Mouse (Mus musculus): Measurements from ENCODE around the gene Tex10. TPM values are rescaled to one million over a fixed set of nuclear protein-coding genes. Genes with fewer than 3 reads are reported as not detected.

The Tex10 gene
- polyA plus RNA-seq (2015; fragmentation: Nextera tagmentation; extraction: Ambion mirVana): 39.7 and 40.8 TPM in 2 replicates

DNA sequence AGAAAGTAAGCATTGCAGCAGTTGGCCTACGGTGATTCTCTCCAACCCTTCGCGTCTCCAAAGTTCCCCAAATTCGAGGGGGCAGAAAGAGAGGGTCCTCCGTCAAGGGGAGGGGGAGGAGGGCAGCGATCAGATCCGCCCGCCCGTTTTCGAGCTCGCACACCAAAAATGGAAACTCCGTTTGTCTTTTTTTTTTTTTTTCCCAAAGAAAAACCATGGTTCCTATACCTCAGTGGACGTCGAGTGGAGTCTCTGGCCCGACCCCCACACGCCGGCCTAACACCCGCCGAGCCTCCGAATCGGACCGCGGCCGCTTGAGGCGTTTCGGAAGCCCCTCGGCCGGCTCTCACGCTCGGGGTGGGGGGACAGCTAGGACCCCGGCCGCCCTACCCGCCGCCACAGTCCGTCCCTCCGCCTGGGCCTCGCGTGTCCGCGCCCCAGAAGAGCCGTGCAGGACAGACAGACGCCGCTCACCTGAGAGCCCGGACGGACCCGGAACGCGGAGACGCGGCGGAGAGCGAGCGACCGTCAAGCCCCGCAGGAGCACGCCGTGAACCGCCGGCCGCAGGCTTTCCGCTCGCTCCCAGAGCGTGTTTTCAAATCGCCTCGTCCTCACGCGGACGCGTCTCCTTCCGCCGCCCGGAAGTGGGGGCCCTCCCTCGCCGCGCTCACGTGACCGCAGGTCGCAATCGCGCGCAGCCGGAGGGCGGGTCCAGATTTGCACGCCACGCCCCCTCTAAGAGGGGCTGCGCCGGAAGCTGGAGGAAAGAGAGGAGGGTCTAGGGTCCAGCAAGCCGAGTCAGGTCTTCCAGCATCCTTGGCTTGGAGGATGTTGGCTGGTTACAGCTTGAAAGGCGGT lies at the start of gene Tex10:
Tex10 (minus strand) TSS at position 668 of the 859 bp plus-strand sequence.
- ATAC-seq (ENCODE audit: low read depth): peak; percentile 96
- H3K4me1 ChIP-seq (replicated peaks): peaks cover 24% of the 10 kb centered on the region
- no peaks in the 10 kb centered on the region for H3K27me3 ChIP-seq
- under 1% methylated on average over 89 of the region's 89 CpGs for WGBS
- peak within 1 kb of the TSS; percentile 74 for H3K27ac ChIP-seq (replicated peaks)
- H3K4me3 ChIP-seq: peak within 1 kb of the TSS; percentile 99
- H3K36me3 ChIP-seq: peaks cover 8% of the 10 kb centered on the region
- peak within 1 kb of the TSS; percentile 95 for H3K4me2 ChIP-seq
- peak within 1 kb of the TSS; percentile 95 for H3K9ac ChIP-seq
- H3K9me3 ChIP-seq: no peaks in the 10 kb centered on the region

- no peak for ATAC-seq (ENCODE audit: low read depth)
- H3K9me3 ChIP-seq: peaks cover 9% of the 10 kb centered on the region; the same call in 1 of the 2 replicates
- H3K4me1 ChIP-seq (replicated peaks): no peaks in the 10 kb centered on the region
- 32% methylated on average over 2 of the region's 2 CpGs for WGBS
- H3K4me2 ChIP-seq: no peak overlapping the region
- H3K36me3 ChIP-seq: no peaks in the 10 kb centered on the region
- H3K9ac ChIP-seq: no peak overlapping the region
- H3K27me3 ChIP-seq: no peaks in the 10 kb centered on the region
- H3K27ac ChIP-seq (replicated peaks): no peak overlapping the region
- no peak overlapping the region for H3K4me3 ChIP-seq
These were observed 37.6 kb upstream of the Tex10 start for GRCm38 (mm10) chr4:48510861-48511260.

DNA sequence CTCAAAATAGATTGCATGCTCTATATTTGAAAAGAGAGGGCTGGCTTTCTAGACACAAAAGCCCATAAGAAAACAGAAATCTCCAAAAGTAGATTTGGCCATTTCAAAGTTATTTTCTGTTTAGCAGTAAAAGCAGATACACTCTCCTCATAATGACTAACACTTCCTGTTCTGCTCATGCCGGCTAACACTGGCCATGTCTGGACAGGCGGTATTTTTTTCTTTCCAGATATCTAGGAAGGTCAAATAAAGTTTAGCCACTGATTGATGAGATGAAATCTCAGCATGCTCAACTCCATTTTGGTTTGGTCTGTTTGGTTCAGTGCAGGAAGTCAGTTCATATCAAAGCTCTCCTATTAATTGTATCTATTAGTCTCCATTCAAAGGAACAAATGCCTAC lies 19.3 kb upstream of the Tex10 start:
- no peak overlapping the region for H3K9ac ChIP-seq
- ATAC-seq (ENCODE audit: low read depth): no peak

DNA sequence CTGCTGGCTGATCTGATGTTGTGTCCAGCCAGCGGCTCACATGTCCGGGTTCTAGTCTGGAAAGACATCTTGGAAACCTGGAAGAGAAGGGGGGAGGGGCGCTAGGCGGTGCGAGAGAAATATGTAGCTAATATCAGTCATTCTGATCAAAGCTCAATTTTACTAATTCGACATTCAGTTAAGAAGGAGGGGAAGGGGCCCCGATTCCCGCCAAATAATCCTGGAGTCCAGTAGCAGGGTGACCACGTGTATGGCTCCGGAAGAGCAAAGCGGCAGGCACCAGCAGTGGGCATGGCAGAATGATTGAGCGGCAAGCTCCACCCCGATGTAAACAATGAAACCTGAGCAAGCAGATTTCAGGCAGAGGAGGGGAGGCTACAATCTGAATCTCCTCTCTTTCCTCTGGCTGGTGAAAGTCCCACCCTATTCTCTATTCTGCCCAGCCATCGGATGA lies 18.1 kb upstream of the Tex10 start:
- WGBS: 15% methylated on average over 14 of the region's 14 CpGs
- peak overlapping the region; percentile 64 for H3K9ac ChIP-seq
- H3K4me3 ChIP-seq: peak overlapping the region; percentile 36
- peak overlapping the region; percentile 52 for H3K4me2 ChIP-seq
- H3K4me1 ChIP-seq (replicated peaks): peaks cover 7% of the 10 kb centered on the region; the same call in 1 of the 2 replicates
- peak; percentile 47; the same call in 1 of the 2 replicates for ATAC-seq (ENCODE audit: low read depth)
- H3K36me3 ChIP-seq: no peaks in the 10 kb centered on the region
- no peaks in the 10 kb centered on the region for H3K9me3 ChIP-seq
- no peak overlapping the region for H3K27ac ChIP-seq (replicated peaks)
- no peaks in the 10 kb centered on the region for H3K27me3 ChIP-seq

More for the DNA sequence above, 19.3 kb upstream of the Tex10 start:
- Histone ChIP-seq H3K9me3 (no peaks in the 10 kb centered on the region), H3K4me3 (no peak overlapping the region), H3K4me1 (replicated peaks) (peaks cover 7% of the 10 kb centered on the region; the same call in 1 of the 2 replicates), H3K36me3 (no peaks in the 10 kb centered on the region), H3K4me2 (no peak overlapping the region), H3K27ac (replicated peaks) (no peak overlapping the region), H3K27me3 (no peaks in the 10 kb centered on the region)
- WGBS: 92% methylated on average over 2 of the region's 2 CpGs

GRCm38 (mm10) chr4:48488916-48489315 lies 15.7 kb upstream of the Tex10 start:
- Histone ChIP-seq H3K27ac (replicated peaks) (no peak overlapping the region), H3K4me1 (replicated peaks) (peaks cover 7% of the 10 kb centered on the region; the same call in 1 of the 2 replicates), H3K27me3 (no peaks in the 10 kb centered on the region), H3K4me2 (no peak overlapping the region), H3K9ac (no peak overlapping the region), H3K36me3 (no peaks in the 10 kb centered on the region), H3K9me3 (no peaks in the 10 kb centered on the region), H3K4me3 (no peak overlapping the region)
- ATAC-seq (ENCODE audit: low read depth): no peak
- 86% methylated on average over 2 of the region's 2 CpGs for WGBS

DNA sequence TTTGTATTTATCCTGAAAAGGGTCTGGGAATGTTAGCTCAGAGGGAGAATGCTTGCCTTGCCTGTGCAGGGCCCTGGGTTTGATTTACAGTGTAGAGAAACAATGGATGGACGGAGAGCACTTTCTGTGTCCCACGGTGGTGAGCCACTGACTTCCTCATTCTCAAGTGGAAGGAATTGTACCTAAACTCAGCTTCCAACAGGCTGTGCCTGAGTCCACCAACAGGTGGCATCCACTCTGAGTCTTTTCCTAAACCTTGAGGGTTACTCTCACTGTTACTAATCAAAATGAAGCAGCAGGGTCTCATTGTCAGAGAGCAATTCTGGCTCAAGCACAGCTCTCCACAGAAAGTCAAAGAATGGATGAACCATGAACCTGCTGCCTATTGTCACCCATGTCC lies 8.0 kb upstream of the Tex10 start:
- Histone ChIP-seq H3K27ac (replicated peaks) (no peak overlapping the region), H3K9ac (no peak overlapping the region), H3K4me2 (no peak overlapping the region), H3K9me3 (peaks cover 6% of the 10 kb centered on the region; the same call in 1 of the 2 replicates), H3K4me1 (replicated peaks) (no peaks in the 10 kb centered on the region), H3K4me3 (no peak overlapping the region), H3K27me3 (no peaks in the 10 kb centered on the region), H3K36me3 (no peaks in the 10 kb centered on the region)
- ATAC-seq (ENCODE audit: low read depth): no peak
- 10% methylated on average over 2 of the region's 2 CpGs for WGBS

GRCm38 (mm10) chr4:48473651-48474011 lies 372 bp upstream of the Tex10 start:
- Histone ChIP-seq H3K4me1 (replicated peaks) (peaks cover 24% of the 10 kb centered on the region), H3K27me3 (no peaks in the 10 kb centered on the region), H3K4me2 (peak overlapping the region; percentile 95), H3K36me3 (peaks cover 2% of the 10 kb centered on the region), H3K9me3 (peaks cover 5% of the 10 kb centered on the region; the same call in 1 of the 2 replicates), H3K4me3 (peak overlapping the region; percentile 99), H3K27ac (replicated peaks) (no peak overlapping the region), H3K9ac (peak overlapping the region; percentile 17; the same call in 1 of the 2 replicates)
- peak; percentile 42 for ATAC-seq (ENCODE audit: low read depth)
- 71% methylated on average over 2 of the region's 2 CpGs for WGBS

DNA sequence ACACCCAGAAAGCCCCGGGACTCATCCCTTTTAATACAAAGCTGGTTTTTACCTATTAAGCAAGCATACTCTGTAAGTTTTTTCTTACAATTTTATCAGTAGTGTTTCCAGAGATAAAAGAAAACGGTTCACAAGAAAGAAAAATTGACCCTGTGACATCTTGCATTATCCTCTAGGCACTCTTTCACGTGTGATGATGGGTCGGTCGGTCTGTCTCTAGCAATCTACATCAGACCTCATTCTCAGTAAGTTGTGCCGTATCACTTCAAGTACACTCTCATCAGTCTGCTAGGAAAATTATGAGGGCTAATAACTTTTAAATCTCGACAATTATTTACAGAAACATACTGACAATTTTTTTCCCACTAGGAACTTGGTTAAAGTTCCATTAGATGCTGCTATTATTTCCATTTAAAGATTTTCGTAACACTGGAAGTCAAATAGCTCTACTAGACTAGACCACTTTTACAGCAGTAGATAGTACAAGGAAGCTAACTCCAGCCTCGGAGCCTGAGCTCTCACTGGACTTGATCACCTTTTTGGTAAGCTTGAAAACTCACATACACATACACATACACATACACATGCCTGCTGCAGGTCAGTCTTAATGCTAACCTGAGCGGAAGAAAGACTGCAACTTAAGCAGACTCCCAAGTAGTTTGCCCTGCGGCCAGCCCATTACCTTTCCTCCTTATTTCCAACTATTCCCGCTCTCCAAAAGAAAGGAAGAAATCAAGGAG lies 1.0 kb downstream of the Tex10 start:
- Histone ChIP-seq H3K4me3 (peak overlapping the region; percentile 99), H3K9ac (peak overlapping the region; percentile 95), H3K4me2 (peak overlapping the region; percentile 95), H3K9me3 (no peaks in the 10 kb centered on the region), H3K27me3 (no peaks in the 10 kb centered on the region), H3K27ac (replicated peaks) (peak overlapping the region; percentile 74; the same call in 1 of the 2 replicates), H3K36me3 (peaks cover 12% of the 10 kb centered on the region), H3K4me1 (replicated peaks) (peaks cover 24% of the 10 kb centered on the region)
- WGBS: 14% methylated on average over 12 of the region's 12 CpGs
- 0 out of 2 replicates have a peak, but pooled peaks have one; percentile 17 for ATAC-seq (ENCODE audit: low read depth)

DNA sequence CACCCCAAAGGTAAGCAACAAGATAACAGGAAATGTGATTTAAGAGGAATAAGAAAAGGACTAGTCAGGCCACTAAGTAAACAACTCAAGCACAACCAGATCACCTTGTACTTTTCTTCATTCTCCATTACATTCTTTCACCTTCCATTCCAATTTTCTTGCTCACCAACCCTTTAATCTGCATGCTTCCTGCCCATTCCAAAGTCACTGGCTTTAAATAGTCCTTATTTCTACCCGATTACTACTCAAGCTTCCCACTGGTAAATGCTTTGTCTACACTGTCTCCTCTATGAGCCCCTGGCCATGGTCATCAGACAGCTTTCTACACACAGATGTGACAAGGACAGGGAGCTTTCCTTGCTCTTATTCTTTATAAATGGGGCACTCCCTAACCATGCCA lies 2.3 kb downstream of the Tex10 start:
- Histone ChIP-seq H3K4me1 (replicated peaks) (peaks cover 24% of the 10 kb centered on the region), H3K9me3 (no peaks in the 10 kb centered on the region), H3K27ac (replicated peaks) (no peak overlapping the region), H3K27me3 (no peaks in the 10 kb centered on the region), H3K4me3 (no peak overlapping the region), H3K9ac (peak overlapping the region; percentile 95), H3K4me2 (peak overlapping the region; percentile 95), H3K36me3 (peaks cover 20% of the 10 kb centered on the region)
- no peak for ATAC-seq (ENCODE audit: low read depth)
- WGBS: 37% methylated on average over 1 of the region's 1 CpGs

GRCm38 (mm10) chr4:48461060-48461459 lies 12.2 kb downstream of the Tex10 start:
- ATAC-seq (ENCODE audit: low read depth): no peak
- H3K4me3 ChIP-seq: no peak overlapping the region
- H3K36me3 ChIP-seq: peaks cover 47% of the 10 kb centered on the region
- no peak overlapping the region for H3K4me2 ChIP-seq
- H3K27me3 ChIP-seq: no peaks in the 10 kb centered on the region
- no peak overlapping the region for H3K9ac ChIP-seq
- no peaks in the 10 kb centered on the region for H3K4me1 ChIP-seq (replicated peaks)
- 74% methylated on average over 1 of the region's 1 CpGs for whole genome bisulfite sequencing
- no peaks in the 10 kb centered on the region for H3K9me3 ChIP-seq
- H3K27ac ChIP-seq (replicated peaks): no peak overlapping the region

GRCm38 (mm10) chr4:48458436-48458835 lies 14.8 kb downstream of the Tex10 start:
- no peak for ATAC-seq (ENCODE audit: low read depth)
- H3K27ac ChIP-seq (replicated peaks): no peak overlapping the region
- H3K9ac ChIP-seq: no peak overlapping the region
- no peaks in the 10 kb centered on the region for H3K9me3 ChIP-seq
- no peaks in the 10 kb centered on the region for H3K27me3 ChIP-seq
- 93% methylated on average over 6 of the region's 6 CpGs for WGBS
- no peak overlapping the region for H3K4me2 ChIP-seq
- no peaks in the 10 kb centered on the region for H3K4me1 ChIP-seq (replicated peaks)
- H3K4me3 ChIP-seq: no peak overlapping the region
- H3K36me3 ChIP-seq: peaks cover 55% of the 10 kb centered on the region

Measured in neural tube, embryonic 13.5 days (tissue).